Mouse (Mus musculus): Measurements from ENCODE around the gene Itprid2. TPM values are rescaled to one million over a fixed set of nuclear protein-coding genes. Genes with fewer than 3 reads are reported as not detected.

Itprid2 gene
- total and polyA plus RNA-seq, 3 experiments = 9.0 to 21.5 TPM; not detected in 1

DNA sequence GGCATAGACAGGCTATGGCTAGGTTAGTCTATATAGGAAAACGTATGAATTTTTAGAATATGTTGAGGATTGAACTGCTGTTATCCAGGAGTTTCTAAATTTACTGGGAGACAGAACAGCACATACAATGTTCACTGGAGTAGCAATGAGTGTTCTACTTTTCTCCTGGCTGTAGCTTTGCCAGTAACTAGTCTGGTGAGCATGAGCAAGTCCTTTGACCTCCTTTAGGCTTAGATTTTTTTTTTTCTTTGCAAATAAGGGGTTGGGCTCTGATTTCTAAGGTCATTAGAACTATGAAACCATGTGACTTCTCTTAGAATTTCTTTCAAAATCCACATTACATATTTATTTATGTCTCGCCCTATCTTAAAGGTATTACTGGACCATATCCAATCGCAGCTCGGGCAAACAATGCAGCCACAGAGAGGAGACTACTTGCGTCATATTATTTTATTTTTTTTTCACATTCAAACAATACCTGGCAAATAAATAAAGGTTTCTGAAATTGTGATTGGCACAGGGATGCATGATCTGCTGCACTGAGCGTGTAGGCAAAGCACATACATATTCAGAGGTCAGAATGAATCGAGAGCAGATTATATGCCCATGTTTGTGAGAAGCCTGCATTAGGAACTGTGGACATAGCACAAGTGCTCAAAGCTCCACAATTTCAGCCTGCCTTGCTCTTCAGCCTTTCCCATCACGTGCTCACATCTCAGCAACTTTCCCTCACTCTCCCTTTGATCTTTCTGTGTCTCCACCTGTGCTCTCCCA, 26.7 kb upstream of the Itprid2 start:
- H3K4me3 ChIP-seq (ENCODE audit: control insufficient read depth in 1 of 2, insufficient read depth in 1 of 2, low read depth in 2 of 2, low read length in 2 of 2) = no peak overlapping the region
- peaks cover 9 to 12% of the 10 kb centered on the region in 2 experiments for H3K4me1 ChIP-seq (ENCODE audit: control insufficient read depth in 1 of 2, insufficient read depth in 2 of 2, low read length in 2 of 2)
- no peaks in the 10 kb centered on the region for H3K79me2 ChIP-seq (ENCODE audit: control insufficient read depth, insufficient read depth, low read length, poor library complexity)
- no peak overlapping the region for H3K27ac ChIP-seq (ENCODE audit: control insufficient read depth, low read depth, low read length)
- H3K27me3 ChIP-seq (ENCODE audit: control insufficient read depth in 1 of 2, insufficient read depth in 2 of 2, low read length in 2 of 2) = no peaks in the 10 kb centered on the region; a peak in 2 of 4 replicates
- DNase-seq (ENCODE audit: low read depth, low spot score) = no peak
- TF ChIP-seq POLR2AphosphoS5 (IDR thresholded peaks at IDR 0.05; ENCODE audit: borderline replicate concordance, low read depth, low read length) = no peak
- no peak for TF ChIP-seq MEF2A (IDR thresholded peaks at IDR 0.05; ENCODE audit: extremely low read depth, insufficient replicate concordance, low read depth, low read length, poor library complexity, severe bottlenecking)
- TF ChIP-seq ZMIZ1 (IDR thresholded peaks at IDR 0.05; ENCODE audit: low read depth, low read length) = no peak
- no peak for TF ChIP-seq GABPA (IDR thresholded peaks at IDR 0.05; ENCODE audit: low read depth, low read length)
- TF ChIP-seq NELFE (IDR thresholded peaks at IDR 0.05; ENCODE audit: low read depth, low read length) = no peak
- peaks cover 0 to 25% of the 10 kb centered on the region in 2 experiments; a peak in 2 of 4 replicates for H3K36me3 ChIP-seq (ENCODE audit: control insufficient read depth in 1 of 2, insufficient read depth in 2 of 2, low read length in 2 of 2)
- no peak overlapping the region for H3K9ac ChIP-seq (ENCODE audit: control insufficient read depth, low read depth, low read length, poor library complexity, severe bottlenecking)
- no peaks in the 10 kb centered on the region for H3K9me3 ChIP-seq (replicated peaks; ENCODE audit: insufficient read depth, low read length)

- no peaks in the 10 kb centered on the region; a peak in 3 of 4 replicates for H3K27me3 ChIP-seq (ENCODE audit: control insufficient read depth in 1 of 2, insufficient read depth in 2 of 2, low read length in 2 of 2)
- no peaks in the 10 kb centered on the region for H3K9me3 ChIP-seq (replicated peaks; ENCODE audit: insufficient read depth, low read length)
- H3K9ac ChIP-seq (ENCODE audit: control insufficient read depth, low read depth, low read length, poor library complexity, severe bottlenecking) = peak overlapping the region; percentile 38; the same call in 1 of the 2 replicates
- DNase-seq (ENCODE audit: low read depth, low spot score) = peak; percentile 90
- H3K4me1 ChIP-seq (ENCODE audit: control insufficient read depth in 1 of 2, insufficient read depth in 2 of 2, low read length in 2 of 2) = peaks cover 9 to 12% of the 10 kb centered on the region in 2 experiments
- H3K27ac ChIP-seq (ENCODE audit: control insufficient read depth, low read depth, low read length) = peak overlapping the region; percentile 60
- H3K79me2 ChIP-seq (ENCODE audit: control insufficient read depth, insufficient read depth, low read length, poor library complexity) = no peaks in the 10 kb centered on the region
- peaks cover 0 to 25% of the 10 kb centered on the region in 2 experiments; a peak in 2 of 4 replicates for H3K36me3 ChIP-seq (ENCODE audit: control insufficient read depth in 1 of 2, insufficient read depth in 2 of 2, low read length in 2 of 2)
- peak overlapping the region; percentile 29 to 58; a peak in 3 of 4 replicates for H3K4me3 ChIP-seq (ENCODE audit: control insufficient read depth in 1 of 2, insufficient read depth in 1 of 2, low read depth in 2 of 2, low read length in 2 of 2)
- TF ChIP-seq CHD2 (IDR thresholded peaks at IDR 0.05; ENCODE audit: low read length) (no peak), MAFK (IDR thresholded peaks at IDR 0.05; ENCODE audit: borderline replicate concordance, low read depth, low read length) (peak; percentile 82), TCF12 (IDR thresholded peaks at IDR 0.05; ENCODE audit: low read depth, low read length) (peak; percentile 62), GABPA (IDR thresholded peaks at IDR 0.05; ENCODE audit: low read depth, low read length) (peak; percentile 61; the same call in 1 of the 2 replicates), SIN3A (IDR thresholded peaks at IDR 0.05; ENCODE audit: low read length) (peak; percentile 75), BHLHE40 (IDR thresholded peaks at IDR 0.05; ENCODE audit: borderline replicate concordance, low read depth, low read length) (0 out of 2 replicates have a peak, but pooled peaks have one; percentile 30), POLR2AphosphoS2 (IDR thresholded peaks at IDR 0.05; ENCODE audit: low read length) (no peak), EP300 (IDR thresholded peaks at IDR 0.05; ENCODE audit: low read depth in 1 of 2, low read length in 2 of 2) (peak; percentile 89 to 96), MAZ (IDR thresholded peaks at IDR 0.05; ENCODE audit: low read depth, low read length) (no peak), RAD21 (IDR thresholded peaks at IDR 0.05; ENCODE audit: low read depth, low read length) (no peak), HCFC1 (IDR thresholded peaks at IDR 0.05; ENCODE audit: low read depth, low read length) (no peak), ZKSCAN1 (IDR thresholded peaks at IDR 0.05; ENCODE audit: low read depth, low read length) (no peak; the same call in 1 of the 2 replicates), KAT2A (conservative IDR thresholded peaks at IDR 0.05; ENCODE audit: low read depth, low read length) (no peak), JUND (IDR thresholded peaks at IDR 0.05; ENCODE audit: low read depth, low read length) (peak; percentile 85), TBP (IDR thresholded peaks at IDR 0.05; ENCODE audit: low read depth, low read length) (0 out of 2 replicates have a peak, but pooled peaks have one; percentile 16), SMC3 (IDR thresholded peaks at IDR 0.05; ENCODE audit: low read depth, low read length) (no peak), ELF1 (IDR thresholded peaks at IDR 0.05; ENCODE audit: low read depth, low read length) (no peak), ZMIZ1 (IDR thresholded peaks at IDR 0.05; ENCODE audit: low read depth, low read length) (no peak), POLR2A (IDR thresholded peaks at IDR 0.05; ENCODE audit: control insufficient read depth in 1 of 2, insufficient read depth in 1 of 2, low read depth in 1 of 2, low read length in 2 of 2, poor library complexity in 1 of 2) (no peak), ZC3H11A (IDR thresholded peaks at IDR 0.05; ENCODE audit: low read depth, low read length) (no peak), GATA1 (IDR thresholded peaks at IDR 0.05; ENCODE audit: low read depth, low read length) (peak; percentile 96), TAL1 (IDR thresholded peaks at IDR 0.05; ENCODE audit: low read length) (no peak), E2F4 (IDR thresholded peaks at IDR 0.05; ENCODE audit: borderline replicate concordance, low read depth, low read length) (no peak), USF1 (IDR thresholded peaks at IDR 0.05; ENCODE audit: low read depth, low read length) (no peak), ETS1 (IDR thresholded peaks at IDR 0.05; ENCODE audit: low read depth, low read length) (peak; percentile 96), MEF2A (IDR thresholded peaks at IDR 0.05; ENCODE audit: extremely low read depth, insufficient replicate concordance, low read depth, low read length, poor library complexity, severe bottlenecking) (no peak), MYC (IDR thresholded peaks at IDR 0.05; ENCODE audit: low read depth, low read length) (0 out of 2 replicates have a peak, but pooled peaks have one; percentile 26), NELFE (IDR thresholded peaks at IDR 0.05; ENCODE audit: low read depth, low read length) (no peak)
Observed at GRCm38 (mm10) chr2:79610894-79611293, 24.3 kb upstream of the Itprid2 start.
